Mouse (Mus musculus): Measurements from ENCODE around the gene Cdca5. TPM values are rescaled to one million over a fixed set of nuclear protein-coding genes. Genes with fewer than 3 reads are reported as not detected.

The Cdca5 gene
- polyA plus RNA-seq, 1 experiment from 2014 or later: 0.42 TPM

Other genes with a start within 250 kb of the Cdca5 start
- gene Frmd8, start 209.7 kb upstream of the Cdca5 start, polyA plus RNA-seq (2015; fragmentation: Illumina TruSeq; extraction: RNeasy Lipid Tissue Mini Kit (QIAGEN cat#74804); ENCODE audit: low read depth, low replicate concordance): 14.4 TPM
- gene Slc25a45, start 207.2 kb upstream of the Cdca5 start, polyA plus RNA-seq (2015; fragmentation: Illumina TruSeq; extraction: RNeasy Lipid Tissue Mini Kit (QIAGEN cat#74804); ENCODE audit: low read depth, low replicate concordance): 5.1 TPM
- 3.6 TPM for gene Tigd3, start 190.8 kb upstream of the Cdca5 start, polyA plus RNA-seq (2015; fragmentation: Illumina TruSeq; extraction: RNeasy Lipid Tissue Mini Kit (QIAGEN cat#74804); ENCODE audit: low read depth, low replicate concordance)
- gene Dpf2, start 172.0 kb upstream of the Cdca5 start, polyA plus RNA-seq (2015; fragmentation: Illumina TruSeq; extraction: RNeasy Lipid Tissue Mini Kit (QIAGEN cat#74804); ENCODE audit: low read depth, low replicate concordance): 58.0 TPM
- gene Cdc42ep2, start 160.2 kb upstream of the Cdca5 start, polyA plus RNA-seq (2015; fragmentation: Illumina TruSeq; extraction: RNeasy Lipid Tissue Mini Kit (QIAGEN cat#74804); ENCODE audit: low read depth, low replicate concordance): 9.0 TPM
- gene Pola2, start 120.8 kb upstream of the Cdca5 start, polyA plus RNA-seq (2015; fragmentation: Illumina TruSeq; extraction: RNeasy Lipid Tissue Mini Kit (QIAGEN cat#74804); ENCODE audit: low read depth, low replicate concordance): 7.5 TPM
- gene Slc22a20, start 98.8 kb upstream of the Cdca5 start, polyA plus RNA-seq (2015; fragmentation: Illumina TruSeq; extraction: RNeasy Lipid Tissue Mini Kit (QIAGEN cat#74804); ENCODE audit: low read depth, low replicate concordance): not detected
- 17.9 TPM for gene Capn1, start 69.1 kb upstream of the Cdca5 start, polyA plus RNA-seq (2015; fragmentation: Illumina TruSeq; extraction: RNeasy Lipid Tissue Mini Kit (QIAGEN cat#74804); ENCODE audit: low read depth, low replicate concordance)
- 33.6 TPM for gene Syvn1, start 38.4 kb upstream of the Cdca5 start, polyA plus RNA-seq (2015; fragmentation: Illumina TruSeq; extraction: RNeasy Lipid Tissue Mini Kit (QIAGEN cat#74804); ENCODE audit: low read depth, low replicate concordance)
- gene Mrpl49, start 27.2 kb upstream of the Cdca5 start, polyA plus RNA-seq (2015; fragmentation: Illumina TruSeq; extraction: RNeasy Lipid Tissue Mini Kit (QIAGEN cat#74804); ENCODE audit: low read depth, low replicate concordance): 61.3 TPM
- 1,093 TPM for gene Fau, start 27.1 kb upstream of the Cdca5 start, polyA plus RNA-seq (2015; fragmentation: Illumina TruSeq; extraction: RNeasy Lipid Tissue Mini Kit (QIAGEN cat#74804); ENCODE audit: low read depth, low replicate concordance)
- gene Znhit2, start 23.8 kb upstream of the Cdca5 start, polyA plus RNA-seq (2015; fragmentation: Illumina TruSeq; extraction: RNeasy Lipid Tissue Mini Kit (QIAGEN cat#74804); ENCODE audit: low read depth, low replicate concordance): 30.1 TPM
- gene Tm7sf2, start 16.6 kb upstream of the Cdca5 start, polyA plus RNA-seq (2015; fragmentation: Illumina TruSeq; extraction: RNeasy Lipid Tissue Mini Kit (QIAGEN cat#74804); ENCODE audit: low read depth, low replicate concordance): 37.3 TPM
- 58.5 TPM for gene Vps51, start 7.8 kb upstream of the Cdca5 start, polyA plus RNA-seq (2015; fragmentation: Illumina TruSeq; extraction: RNeasy Lipid Tissue Mini Kit (QIAGEN cat#74804); ENCODE audit: low read depth, low replicate concordance)
- gene Tmem262, start 5.0 kb upstream of the Cdca5 start, polyA plus RNA-seq (2015; fragmentation: Illumina TruSeq; extraction: RNeasy Lipid Tissue Mini Kit (QIAGEN cat#74804); ENCODE audit: low read depth, low replicate concordance): not detected
- gene Gm28374, start 2.7 kb upstream of the Cdca5 start, polyA plus RNA-seq (2015; fragmentation: Illumina TruSeq; extraction: RNeasy Lipid Tissue Mini Kit (QIAGEN cat#74804); ENCODE audit: low read depth, low replicate concordance): not detected
- gene Zfpl1, start within 50 bp of the Cdca5 start, polyA plus RNA-seq (2015; fragmentation: Illumina TruSeq; extraction: RNeasy Lipid Tissue Mini Kit (QIAGEN cat#74804); ENCODE audit: low read depth, low replicate concordance): 47.7 TPM
- not detected for gene AC131692.1, start 9.4 kb downstream of the Cdca5 start, polyA plus RNA-seq (2015; fragmentation: Illumina TruSeq; extraction: RNeasy Lipid Tissue Mini Kit (QIAGEN cat#74804); ENCODE audit: low read depth, low replicate concordance)
- gene Naaladl1, start 20.8 kb downstream of the Cdca5 start, polyA plus RNA-seq (2015; fragmentation: Illumina TruSeq; extraction: RNeasy Lipid Tissue Mini Kit (QIAGEN cat#74804); ENCODE audit: low read depth, low replicate concordance): not detected
- 16.8 TPM for gene Sac3d1, start 33.7 kb downstream of the Cdca5 start, polyA plus RNA-seq (2015; fragmentation: Illumina TruSeq; extraction: RNeasy Lipid Tissue Mini Kit (QIAGEN cat#74804); ENCODE audit: low read depth, low replicate concordance)
- 39.0 TPM for gene Snx15, start 43.3 kb downstream of the Cdca5 start, polyA plus RNA-seq (2015; fragmentation: Illumina TruSeq; extraction: RNeasy Lipid Tissue Mini Kit (QIAGEN cat#74804); ENCODE audit: low read depth, low replicate concordance)
- not detected for gene Batf2, start 56.0 kb downstream of the Cdca5 start, polyA plus RNA-seq (2015; fragmentation: Illumina TruSeq; extraction: RNeasy Lipid Tissue Mini Kit (QIAGEN cat#74804); ENCODE audit: low read depth, low replicate concordance)
- 91.3 TPM for gene Arl2, start 56.6 kb downstream of the Cdca5 start, polyA plus RNA-seq (2015; fragmentation: Illumina TruSeq; extraction: RNeasy Lipid Tissue Mini Kit (QIAGEN cat#74804); ENCODE audit: low read depth, low replicate concordance)
- not detected for gene Majin, start 99.4 kb downstream of the Cdca5 start, polyA plus RNA-seq (2015; fragmentation: Illumina TruSeq; extraction: RNeasy Lipid Tissue Mini Kit (QIAGEN cat#74804); ENCODE audit: low read depth, low replicate concordance)
- not detected for gene Gpha2, start 141.4 kb downstream of the Cdca5 start, polyA plus RNA-seq (2015; fragmentation: Illumina TruSeq; extraction: RNeasy Lipid Tissue Mini Kit (QIAGEN cat#74804); ENCODE audit: low read depth, low replicate concordance)
- gene Ppp2r5b, start 150.9 kb downstream of the Cdca5 start, polyA plus RNA-seq (2015; fragmentation: Illumina TruSeq; extraction: RNeasy Lipid Tissue Mini Kit (QIAGEN cat#74804); ENCODE audit: low read depth, low replicate concordance): 120 TPM
- gene Atg2a, start 156.7 kb downstream of the Cdca5 start, polyA plus RNA-seq (2015; fragmentation: Illumina TruSeq; extraction: RNeasy Lipid Tissue Mini Kit (QIAGEN cat#74804); ENCODE audit: low read depth, low replicate concordance): 18.9 TPM
- gene Ehd1, start 191.7 kb downstream of the Cdca5 start, polyA plus RNA-seq (2015; fragmentation: Illumina TruSeq; extraction: RNeasy Lipid Tissue Mini Kit (QIAGEN cat#74804); ENCODE audit: low read depth, low replicate concordance): 27.8 TPM
- gene Cdc42bpg, start 221.5 kb downstream of the Cdca5 start, polyA plus RNA-seq (2015; fragmentation: Illumina TruSeq; extraction: RNeasy Lipid Tissue Mini Kit (QIAGEN cat#74804); ENCODE audit: low read depth, low replicate concordance): 2.4 TPM
- gene Men1, start 250.0 kb downstream of the Cdca5 start, polyA plus RNA-seq (2015; fragmentation: Illumina TruSeq; extraction: RNeasy Lipid Tissue Mini Kit (QIAGEN cat#74804); ENCODE audit: low read depth, low replicate concordance): 44.9 TPM